Mouse (Mus musculus): Measurements from ENCODE around the gene Ankfn1.

Ankfn1 gene

GRCm38 (mm10) chr11:89370373-89370772, 407.1 kb downstream of the Ankfn1 start:
- DNase-seq (ENCODE audit: low spot score in 2 of 2), result no peak

GRCm38 (mm10) chr11:89363981-89364380, 413.5 kb downstream of the Ankfn1 start:
- DNase-seq (ENCODE audit: low spot score in 2 of 2), result no peak

GRCm38 (mm10) chr11:89360895-89361294, 416.6 kb downstream of the Ankfn1 start:
- DNase-seq (ENCODE audit: low spot score in 2 of 2), result no peak

GRCm38 (mm10) chr11:89358546-89358945, 418.9 kb downstream of the Ankfn1 start:
- DNase-seq (ENCODE audit: low spot score in 2 of 2), result no peak

- no peak for DNase-seq (ENCODE audit: low spot score in 2 of 2)
These were observed 421.0 kb downstream of the Ankfn1 start for GRCm38 (mm10) chr11:89356479-89356878.

- no peak for DNase-seq (ENCODE audit: low spot score in 2 of 2)
These were observed 421.4 kb downstream of the Ankfn1 start for GRCm38 (mm10) chr11:89356018-89356417.

GRCm38 (mm10) chr11:89340238-89340637, 437.2 kb downstream of the Ankfn1 start:
- DNase-seq (ENCODE audit: low spot score in 2 of 2), result no peak

Data from urinary bladder, adult 18-20 months (tissue).